In genomic region chr15:101082236-101082635, GRCm38 (mm10) we compare ENCODE assay signal across 16 mouse cellular contexts. TPM values are rescaled to one million over a fixed set of nuclear protein-coding genes. Genes with fewer than 3 reads are reported as not detected.
DNase-seq lines count a peak whose midpoint lies in the region; ATAC-seq and TF ChIP-seq lines count a peak whose summit lies in the region.
"Had no signal": no experiment of that assay in that cellular context is flagged by ENCODE, and none has a peak within 500 bp of the region (broad histone marks: within the 10 kb centered on the region; RNA-seq: fewer than 3 reads in every experiment).

No protein-coding gene starts in this region.

- H3K9ac ChIP-seq in ES-Bruce4 (ENCODE audit: low read depth, poor library complexity, severe bottlenecking), result peak overlapping the region; percentile 13; the same call in 1 of the 2 replicates
- no peak overlapping the region; the same call in 1 of the 2 replicates for H3K9ac ChIP-seq in limb, embryonic 13.5 days
- H3K9ac ChIP-seq in intestine, embryonic 15.5 days, result no peak overlapping the region
- H3K9ac ChIP-seq in midbrain, embryonic 14.5 days (replicated peaks; ENCODE audit: low read length), result no peak overlapping the region
- H3K9ac ChIP-seq: forebrain, embryonic 13.5 days; liver, embryonic 13.5 days had no signal

- ATAC-seq in limb, embryonic 13.5 days (ENCODE audit: low FRiP score, low read depth), result peak; percentile 20; the same call in 1 of the 2 replicates
- ATAC-seq in intestine, embryonic 15.5 days, result no peak
- ATAC-seq in midbrain, embryonic 14.5 days (ENCODE audit: low FRiP score, low TSS enrichment), result no peak
- ATAC-seq: forebrain, embryonic 13.5 days; hindbrain, embryonic 16.5 days had no signal

- H3K9me3 ChIP-seq in heart, embryonic 10.5 days, result no peaks in the 10 kb centered on the region
- no peaks in the 10 kb centered on the region for H3K9me3 ChIP-seq in ES-Bruce4 (replicated peaks; ENCODE audit: control insufficient read depth, insufficient read depth, low read length, poor library complexity, severe bottlenecking)
- H3K9me3 ChIP-seq in limb, embryonic 13.5 days, result no peaks in the 10 kb centered on the region
- no peaks in the 10 kb centered on the region for H3K9me3 ChIP-seq in intestine, embryonic 15.5 days
- no peaks in the 10 kb centered on the region for H3K9me3 ChIP-seq in midbrain, embryonic 14.5 days (ENCODE audit: control insufficient read depth, low read length)
- H3K9me3 ChIP-seq: forebrain, embryonic 13.5 days; liver, embryonic 13.5 days had no signal

- no peak overlapping the region for H3K4me3 ChIP-seq in heart, embryonic 10.5 days
- no peak overlapping the region for H3K4me3 ChIP-seq in ES-Bruce4 (ENCODE audit: low read depth, low read length)
- H3K4me3 ChIP-seq in brown adipose tissue, adult 24 weeks (ENCODE audit: insufficient read depth, low read depth, low read length), result no peak overlapping the region
- H3K4me3 ChIP-seq in limb, embryonic 13.5 days, result no peak overlapping the region
- no peak overlapping the region for H3K4me3 ChIP-seq in intestine, embryonic 15.5 days (replicated peaks)
- H3K4me3 ChIP-seq in midbrain, embryonic 14.5 days (replicated peaks; ENCODE audit: low read depth, low read length), result no peak overlapping the region
- H3K4me3 ChIP-seq: forebrain, embryonic 13.5 days; liver, embryonic 13.5 days had no signal

- no peaks in the 10 kb centered on the region for H3K27me3 ChIP-seq in heart, embryonic 10.5 days (ENCODE audit: insufficient read depth, poor library complexity, severe bottlenecking)
- H3K27me3 ChIP-seq in ES-Bruce4 (ENCODE audit: control insufficient read depth, insufficient read depth, low read length, poor library complexity, severe bottlenecking), result no peaks in the 10 kb centered on the region
- no peaks in the 10 kb centered on the region for H3K27me3 ChIP-seq in limb, embryonic 13.5 days
- H3K27me3 ChIP-seq in intestine, embryonic 15.5 days (replicated peaks), result no peaks in the 10 kb centered on the region
- H3K27me3 ChIP-seq in midbrain, embryonic 14.5 days (ENCODE audit: control insufficient read depth, insufficient read depth, low read length), result no peaks in the 10 kb centered on the region

- TF ChIP-seq POLR2A in ES-Bruce4 (IDR thresholded peaks at IDR 0.05; ENCODE audit: insufficient read depth, low read length), result no peak

- H3K4me1 ChIP-seq in heart, embryonic 10.5 days, result peaks cover 56% of the 10 kb centered on the region
- peaks cover 9% of the 10 kb centered on the region for H3K4me1 ChIP-seq in ES-Bruce4 (ENCODE audit: control insufficient read depth, insufficient read depth, low read length)
- peaks cover 38% of the 10 kb centered on the region for H3K4me1 ChIP-seq in brown adipose tissue, adult 24 weeks (ENCODE audit: control insufficient read depth, insufficient read depth, insufficient read length, low read length)
- peaks cover 48% of the 10 kb centered on the region for H3K4me1 ChIP-seq in limb, embryonic 13.5 days
- peaks cover 23% of the 10 kb centered on the region for H3K4me1 ChIP-seq in intestine, embryonic 15.5 days (replicated peaks)
- H3K4me1 ChIP-seq in midbrain, embryonic 14.5 days (ENCODE audit: control insufficient read depth, insufficient read depth, low read length), result peaks cover 4% of the 10 kb centered on the region; the same call in 1 of the 2 replicates

- H3K36me3 ChIP-seq in heart, embryonic 10.5 days, result no peaks in the 10 kb centered on the region
- H3K36me3 ChIP-seq in ES-Bruce4 (ENCODE audit: control insufficient read depth, insufficient read depth, low read length, poor library complexity, severe bottlenecking), result no peaks in the 10 kb centered on the region
- H3K36me3 ChIP-seq in limb, embryonic 13.5 days, result no peaks in the 10 kb centered on the region
- H3K36me3 ChIP-seq in intestine, embryonic 15.5 days, result no peaks in the 10 kb centered on the region
- no peaks in the 10 kb centered on the region for H3K36me3 ChIP-seq in midbrain, embryonic 14.5 days (ENCODE audit: control insufficient read depth, insufficient read depth, low read length)
- H3K36me3 ChIP-seq: liver, embryonic 13.5 days had no signal

- peak; percentile 58; the same call in 1 of the 2 replicates for TF ChIP-seq EP300 in ES-Bruce4 (IDR thresholded peaks at IDR 0.05; ENCODE audit: insufficient read depth, low read depth, low read length)

- 46% methylated on average over 4 of the region's 4 CpGs for WGBS in heart, embryonic 10.5 days
- WGBS in limb, embryonic 13.5 days, result 34% methylated on average over 4 of the region's 4 CpGs
- WGBS in intestine, embryonic 15.5 days, result 57% methylated on average over 4 of the region's 4 CpGs
- WGBS in midbrain, embryonic 14.5 days, result 65% methylated on average over 4 of the region's 4 CpGs

- DNase-seq in heart, embryonic 10.5 days (ENCODE audit: low spot score), result no peak
- no peak for DNase-seq in heart, postnatal 4 days
- DNase-seq in kidney, postnatal 14 days, result no peak
- no peak for DNase-seq in midbrain, embryonic 14.5 days
- DNase-seq: cerebellum, postnatal 36 days; liver, embryonic 13.5 days had no signal

- TF ChIP-seq CTCF in ES-Bruce4 (IDR thresholded peaks at IDR 0.05; ENCODE audit: low read depth, low read length), result no peak

- H3K27ac ChIP-seq in heart, embryonic 10.5 days, result peak overlapping the region; percentile 59
- peak overlapping the region; percentile 97 for H3K27ac ChIP-seq in ES-Bruce4 (ENCODE audit: insufficient read depth, low read length)
- H3K27ac ChIP-seq in brown adipose tissue, adult 24 weeks (replicated peaks; ENCODE audit: low read depth, low read length), result peak overlapping the region; percentile 49
- H3K27ac ChIP-seq in limb, embryonic 13.5 days, result peak overlapping the region; percentile 52; the same call in 1 of the 2 replicates
- H3K27ac ChIP-seq in intestine, embryonic 15.5 days, result no peak overlapping the region
- no peak overlapping the region for H3K27ac ChIP-seq in midbrain, embryonic 14.5 days (replicated peaks; ENCODE audit: low read depth, low read length)
- H3K27ac ChIP-seq: forebrain, embryonic 13.5 days; kidney, postnatal 0 days; liver, embryonic 13.5 days had no signal

- 0 out of 2 replicates have a peak overlapping the region, but pooled peaks have one; percentile 1 for H3K4me2 ChIP-seq in limb, embryonic 13.5 days (replicated peaks)
- no peak overlapping the region for H3K4me2 ChIP-seq in intestine, embryonic 15.5 days (replicated peaks)
- H3K4me2 ChIP-seq in midbrain, embryonic 14.5 days (ENCODE audit: low read length), result no peak overlapping the region
- H3K4me2 ChIP-seq: forebrain, embryonic 13.5 days; liver, embryonic 13.5 days had no signal

RNA-seq across cellular contexts. Expression of gene Fignl2, which starts 3.9 kb away (rescaled TPM):
- polyA plus RNA-seq in heart, embryonic 10.5 days (2016; fragmentation: Nextera tagmentation; extraction: Ambion mirVana), result 0.28 and 0.60 TPM in 2 replicates
- total RNA-seq in heart, postnatal 4 days (2021), result 1 to 10 TPM; 3.2 to 4.2 TPM
- polyA plus RNA-seq in ES-Bruce4 (2011; ENCODE audit: insufficient read depth, insufficient read length, low read depth, missing spikeins), result 25.6 and 27.4 TPM in 2 replicates
- polyA plus RNA-seq in brown adipose tissue, adult 24 weeks (2012; ENCODE audit: insufficient read depth, insufficient read length, missing spikeins), result 2.9 and 3.0 TPM in 2 replicates
- polyA plus RNA-seq in limb, embryonic 13.5 days (2015; fragmentation: Nextera tagmentation; extraction: Ambion mirVana), result 0.20 and 0.26 TPM in 2 replicates
- polyA plus RNA-seq in intestine, embryonic 15.5 days (2015; fragmentation: Nextera tagmentation; extraction: Ambion mirVana), result 0.18 and 0.19 TPM in 2 replicates
- polyA plus RNA-seq in midbrain, embryonic 14.5 days (2014; fragmentation: Nextera tagmentation; extraction: Ambion mirVana), result 0.09 and 0.11 TPM in 2 replicates
- polyA plus RNA-seq: forebrain, embryonic 13.5 days had no signal

RNA-seq across cellular contexts. Expression of gene Ankrd33, which starts 33.3 kb away (rescaled TPM):
- not detected in 2 replicates for polyA plus RNA-seq in heart, embryonic 10.5 days (2016; fragmentation: Nextera tagmentation; extraction: Ambion mirVana)
- total RNA-seq in heart, postnatal 4 days (2021), result not detected
- polyA plus RNA-seq in ES-Bruce4 (2011; ENCODE audit: insufficient read depth, insufficient read length, low read depth, missing spikeins), result not detected in 2 replicates
- polyA plus RNA-seq in brown adipose tissue, adult 24 weeks (2012; ENCODE audit: insufficient read depth, insufficient read length, missing spikeins), result not detected in 2 replicates
- not detected in 2 replicates for polyA plus RNA-seq in limb, embryonic 13.5 days (2015; fragmentation: Nextera tagmentation; extraction: Ambion mirVana)
- polyA plus RNA-seq in intestine, embryonic 15.5 days (2015; fragmentation: Nextera tagmentation; extraction: Ambion mirVana), result not detected in 2 replicates
- polyA plus RNA-seq in midbrain, embryonic 14.5 days (2014; fragmentation: Nextera tagmentation; extraction: Ambion mirVana), result not detected in 2 replicates
- total RNA-seq: heart, adult 8-10 months; layer of hippocampus, postnatal 25 days had no signal
- polyA plus RNA-seq: brain, embryonic 14.5 days; forebrain, embryonic 13.5 days; hindbrain, embryonic 16.5 days; kidney, postnatal 0 days; liver, embryonic 13.5 days had no signal

RNA-seq across cellular contexts. Expression of gene Gm47841, which starts 35.0 kb away (rescaled TPM):
- not detected in 2 replicates for polyA plus RNA-seq in heart, embryonic 10.5 days (2016; fragmentation: Nextera tagmentation; extraction: Ambion mirVana)
- total RNA-seq in heart, postnatal 4 days (2021), result under 1 TPM; 0.26 to 0.68 TPM
- polyA plus RNA-seq in ES-Bruce4 (2011; ENCODE audit: insufficient read depth, insufficient read length, low read depth, missing spikeins), result not detected in 2 replicates
- not detected in 2 replicates for polyA plus RNA-seq in brown adipose tissue, adult 24 weeks (2012; ENCODE audit: insufficient read depth, insufficient read length, missing spikeins)
- polyA plus RNA-seq in limb, embryonic 13.5 days (2015; fragmentation: Nextera tagmentation; extraction: Ambion mirVana), result not detected in 2 replicates
- not detected in 2 replicates for polyA plus RNA-seq in intestine, embryonic 15.5 days (2015; fragmentation: Nextera tagmentation; extraction: Ambion mirVana)
- polyA plus RNA-seq in midbrain, embryonic 14.5 days (2014; fragmentation: Nextera tagmentation; extraction: Ambion mirVana), result not detected in 2 replicates
- total RNA-seq: layer of hippocampus, postnatal 25 days had no signal
- polyA plus RNA-seq: brain, embryonic 14.5 days; forebrain, embryonic 13.5 days; hindbrain, embryonic 16.5 days; kidney, postnatal 0 days; liver, embryonic 13.5 days had no signal

RNA-seq across cellular contexts. Expression of gene Acvrl1, which starts 46.1 kb away (rescaled TPM):
- 2.7 and 5.2 TPM in 2 replicates for polyA plus RNA-seq in heart, embryonic 10.5 days (2016; fragmentation: Nextera tagmentation; extraction: Ambion mirVana)
- total RNA-seq in heart, postnatal 4 days (2021), result 10 to 100 TPM; 20.5 to 21.7 TPM
- 2.7 and 2.9 TPM in 2 replicates for polyA plus RNA-seq in ES-Bruce4 (2011; ENCODE audit: insufficient read depth, insufficient read length, low read depth, missing spikeins)
- polyA plus RNA-seq in brown adipose tissue, adult 24 weeks (2012; ENCODE audit: insufficient read depth, insufficient read length, missing spikeins), result 9.4 and 13.7 TPM in 2 replicates
- polyA plus RNA-seq in limb, embryonic 13.5 days (2015; fragmentation: Nextera tagmentation; extraction: Ambion mirVana), result 9.6 TPM in 2 replicates
- 27.3 and 27.6 TPM in 2 replicates for polyA plus RNA-seq in intestine, embryonic 15.5 days (2015; fragmentation: Nextera tagmentation; extraction: Ambion mirVana)
- polyA plus RNA-seq in midbrain, embryonic 14.5 days (2014; fragmentation: Nextera tagmentation; extraction: Ambion mirVana), result 3.3 and 4.4 TPM in 2 replicates

Comparison
In these comparisons a context has a peak if more than half of its experiments do, and no peak if none do; other contexts are left out.
1. H3K27ac ChIP-seq: peak in heart, embryonic 10.5 days (single experiment), ES-Bruce4 (single experiment), brown adipose tissue, adult 24 weeks (single experiment) and limb, embryonic 13.5 days (single experiment); none in intestine, embryonic 15.5 days (single experiment) and midbrain, embryonic 14.5 days (single experiment).